Mouse (Mus musculus) right cerebral cortex, postnatal 10 days (tissue): ENCODE data around the gene 9030612E09Rik.

ENCODE experiments used
- DNase-seq, 2 experiments: peaks; one replicate each; pipeline ENCODE4 v3.0.0; 2021; ENCODE audit warnings: low spot score in 2 of 2

9030612E09Rik gene

GRCm38 (mm10) chr10:43203865-43204264, 29.4 kb downstream of the 9030612E09Rik start:
- no peak for DNase-seq

- no peak for DNase-seq
Measured at GRCm38 (mm10) chr10:43211866-43212265, 37.4 kb downstream of the 9030612E09Rik start.

DNA sequence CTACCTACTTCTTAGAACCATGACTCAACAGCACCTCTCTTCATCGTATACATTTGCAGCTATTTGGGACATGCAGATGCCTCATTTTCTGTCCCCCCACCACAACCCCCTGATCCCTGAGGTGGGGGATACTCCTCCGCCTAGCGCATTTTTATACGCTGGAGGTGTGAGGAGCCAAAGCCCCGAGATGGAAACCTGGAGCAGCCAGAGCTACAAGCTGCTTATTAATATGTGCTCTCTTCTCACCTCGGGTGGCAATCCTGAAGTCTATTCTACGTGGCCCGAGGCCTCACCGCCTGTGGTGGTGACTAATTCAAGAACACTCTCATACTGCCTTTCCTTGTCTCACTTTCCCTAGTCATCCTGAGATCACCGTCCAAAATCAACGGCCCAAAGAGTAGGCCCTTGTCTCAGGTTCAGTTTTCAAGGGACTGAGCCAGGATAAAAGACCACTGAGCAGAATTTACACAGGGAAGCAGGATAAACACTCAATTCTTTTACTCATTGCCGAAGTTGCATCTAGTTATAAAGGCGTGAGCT, 42.9 kb downstream of the 9030612E09Rik start:
- DNase-seq = no peak

GRCm38 (mm10) chr10:43220479-43220878, 46.0 kb downstream of the 9030612E09Rik start:
- DNase-seq = no peak

GRCm38 (mm10) chr10:43220910-43221625, 46.6 kb downstream of the 9030612E09Rik start, which contains the start of gene Pdss2:
Pdss2 (plus strand) TSS chr10:43221486.
- peak; percentile 96 to 97 for DNase-seq

DNA sequence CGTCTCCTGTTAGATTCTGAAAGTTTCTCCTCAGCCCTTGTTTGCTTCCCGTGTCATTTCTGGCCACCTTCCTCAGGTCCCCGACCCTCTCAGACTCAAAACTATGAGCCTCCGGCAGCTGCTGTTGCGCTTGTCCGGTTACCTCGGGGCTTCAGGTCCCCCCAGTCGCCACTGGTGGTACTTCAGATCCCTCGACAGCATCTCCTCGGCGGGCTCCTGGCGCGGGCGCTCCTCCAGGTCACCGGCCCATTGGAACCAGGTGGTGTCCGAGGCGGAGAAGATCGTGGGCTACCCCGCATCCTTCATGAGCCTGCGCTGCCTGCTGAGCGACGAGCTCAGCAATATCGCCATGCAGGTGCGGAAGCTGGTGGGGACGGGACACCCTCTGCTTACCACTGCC, 47.2 kb downstream of the 9030612E09Rik start:
- DNase-seq = peak in 1 of 2 experiments; percentile 45

DNA sequence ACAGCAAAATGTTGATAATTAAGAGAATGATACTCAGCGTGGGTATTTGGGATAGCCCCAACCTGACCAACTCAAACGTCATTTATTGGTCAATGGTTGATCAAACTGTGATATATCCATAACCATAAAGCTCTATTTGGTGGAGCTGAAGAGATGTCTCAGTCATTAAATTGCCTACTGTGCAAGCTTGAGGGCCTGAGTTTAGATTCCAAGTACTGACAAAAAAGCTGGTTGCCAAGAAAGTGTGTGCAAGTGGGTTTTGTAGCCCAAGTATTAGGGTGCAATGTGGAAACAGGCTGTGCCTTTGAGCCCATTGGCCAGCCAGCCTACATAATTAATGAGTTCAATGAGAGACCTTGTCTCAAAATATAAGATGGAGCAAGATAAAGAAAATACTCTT, 48.9 kb downstream of the 9030612E09Rik start:
- no peak for DNase-seq
